Mouse (Mus musculus) layer of hippocampus, adult 2 months (tissue): ENCODE measurements at regions not wholly inside any gene's neighbourhood (a gene's known extent, or its start where the extent isn't known, plus 50 kb on each side); places are given as distances from the start of the nearest gene placed in this dataset.
"Not testable (repeated sequence)": the region's sequence is repeated elsewhere in the genome, so short reads cannot be mapped to it uniquely, and the experiment has no call there.

Experiments
- DNase-seq, 2 experiments: peaks; one replicate each; pipeline ENCODE4 v3.0.0; 2022; ENCODE audit warnings: low spot score in 2 of 2
- H3K27ac ChIP-seq: fragments of 200-600 bp; 2 replicates; pipeline ENCODE4 v1.8.1; 2022
- H3K4me3 ChIP-seq: fragments of 200-600 bp; 2 replicates; pipeline ENCODE4 v1.8.1; 2022; ENCODE audit warnings: mild to moderate bottlenecking
- CTCF ChIP-seq: fragments of 200-600 bp; conservative IDR thresholded peaks from 2 replicates; pipeline ENCODE4 v1.8.1; 2022; ENCODE audit warnings: antibody characterized with exemption, mild to moderate bottlenecking, moderate library complexity

GRCm38 (mm10) chr8:88857216-88857615 is 160.4 kb downstream of the Cyld start:
- no peak overlapping the region for H3K27ac ChIP-seq
- no peak for TF ChIP-seq CTCF

DNA sequence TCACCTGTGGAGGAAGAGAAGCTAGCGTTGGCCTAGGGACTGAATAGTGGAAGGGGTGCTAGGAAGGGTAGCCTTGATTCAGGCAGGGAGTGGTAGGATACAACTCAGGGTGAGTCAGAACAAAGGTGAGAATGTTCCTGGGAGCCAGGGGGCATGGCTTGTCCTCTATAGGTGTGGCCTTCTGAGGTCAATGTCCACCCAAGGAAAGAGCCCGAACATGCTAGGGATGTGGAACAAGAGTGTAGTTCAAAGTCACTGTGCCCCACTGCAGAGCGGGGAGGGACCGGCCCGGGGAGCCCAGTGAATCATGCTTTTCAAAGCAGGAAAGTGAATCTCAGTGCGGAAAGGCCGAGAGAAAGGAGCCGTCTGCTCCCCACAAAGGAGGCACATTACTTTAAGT is 156.4 kb downstream of the Cyld start:
- Histone ChIP-seq H3K4me3 (no peak overlapping the region), H3K27ac (no peak overlapping the region)
- TF ChIP-seq CTCF, result no peak
- DNase-seq, result no peak

More at GRCm38 (mm10) chr8:88857216-88857615, 160.4 kb downstream of the Cyld start:
- H3K4me3 ChIP-seq, result no peak overlapping the region
- no peak for DNase-seq

- no peak for TF ChIP-seq CTCF
Observed at GRCm38 (mm10) chr8:88845916-88846315, 149.1 kb downstream of the Cyld start.

DNA sequence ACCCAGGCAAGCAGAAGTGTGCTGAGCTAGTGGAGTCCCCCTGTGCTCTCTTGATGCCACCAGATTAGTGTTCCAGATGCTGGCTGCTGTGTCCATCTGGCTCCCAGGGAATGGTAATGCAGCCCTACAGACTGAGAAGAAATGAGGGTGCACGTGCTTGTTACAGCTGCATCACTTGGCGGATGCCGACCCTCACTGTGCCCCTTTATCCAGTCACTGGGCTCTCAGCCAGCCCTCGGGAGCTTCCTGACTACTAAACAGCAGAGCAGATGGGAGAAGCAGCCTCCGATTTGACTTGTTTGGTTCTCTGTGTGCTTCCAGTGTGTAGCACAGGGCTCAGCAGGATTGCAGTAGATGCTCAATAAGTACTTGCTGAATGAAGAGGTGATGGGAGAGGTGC is 147.5 kb downstream of the Cyld start:
- no peak for TF ChIP-seq CTCF
- peak; percentile 37 to 54 for DNase-seq

More at GRCm38 (mm10) chr8:88845916-88846315, 149.1 kb downstream of the Cyld start:
- DNase-seq, result no peak
- H3K27ac ChIP-seq, result no peak overlapping the region
- H3K4me3 ChIP-seq, result no peak overlapping the region

DNA sequence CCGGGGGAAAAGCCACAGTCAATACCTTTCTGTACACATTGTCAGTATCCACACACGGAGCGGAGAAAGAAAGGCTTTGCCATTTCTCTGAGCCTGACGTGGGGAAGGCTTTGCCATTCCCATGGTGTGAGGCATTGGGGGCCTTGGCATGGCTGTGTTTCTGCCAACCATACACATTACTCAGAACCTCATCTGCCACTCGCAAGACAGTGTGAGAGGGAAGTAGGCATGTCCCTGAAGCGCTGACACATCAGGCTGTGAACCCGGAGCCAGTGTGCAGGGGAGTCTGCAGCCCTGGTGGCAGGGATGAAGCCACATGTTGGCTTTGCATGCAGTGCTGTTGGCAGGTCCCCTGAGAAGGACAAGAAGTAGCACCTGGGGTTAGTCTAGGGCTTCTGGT is 145.6 kb downstream of the Cyld start:
- no peak for TF ChIP-seq CTCF
- DNase-seq, result no peak
- Histone ChIP-seq H3K4me3 (no peak overlapping the region), H3K27ac (no peak overlapping the region)

More for the DNA sequence above, 147.5 kb downstream of the Cyld start:
- Histone ChIP-seq H3K4me3 (no peak overlapping the region), H3K27ac (no peak overlapping the region)

DNA sequence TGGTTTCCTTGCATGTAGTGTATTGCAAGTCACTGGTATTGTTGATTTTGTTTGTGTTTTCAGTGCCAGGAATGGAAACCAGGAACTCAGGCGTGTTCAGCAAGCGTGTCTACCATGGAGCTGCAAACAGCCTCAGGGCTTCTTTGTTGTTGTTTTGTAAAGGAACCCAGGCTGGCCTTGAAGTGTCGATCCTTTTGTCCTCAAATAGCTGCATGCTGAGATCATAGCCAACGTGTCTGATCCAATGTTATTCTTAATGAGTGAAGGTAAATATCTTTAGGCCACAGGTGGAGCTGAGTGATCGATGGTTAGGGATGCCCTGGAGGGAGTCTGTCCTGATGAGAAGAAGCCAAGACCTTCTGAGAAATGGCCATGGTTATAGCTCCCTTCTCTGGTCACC is 143.3 kb downstream of the Cyld start:
- DNase-seq, result no peak
- H3K4me3 ChIP-seq, result no peak overlapping the region
- H3K27ac ChIP-seq, result no peak overlapping the region
- TF ChIP-seq CTCF, result no peak

GRCm38 (mm10) chr8:88835756-88836291 is 139.0 kb downstream of the Cyld start:
- no peak overlapping the region for H3K4me3 ChIP-seq
- no peak for DNase-seq
- peak; percentile 28; the same call in 1 of the 2 replicates for TF ChIP-seq CTCF
- H3K27ac ChIP-seq, result no peak overlapping the region

DNA sequence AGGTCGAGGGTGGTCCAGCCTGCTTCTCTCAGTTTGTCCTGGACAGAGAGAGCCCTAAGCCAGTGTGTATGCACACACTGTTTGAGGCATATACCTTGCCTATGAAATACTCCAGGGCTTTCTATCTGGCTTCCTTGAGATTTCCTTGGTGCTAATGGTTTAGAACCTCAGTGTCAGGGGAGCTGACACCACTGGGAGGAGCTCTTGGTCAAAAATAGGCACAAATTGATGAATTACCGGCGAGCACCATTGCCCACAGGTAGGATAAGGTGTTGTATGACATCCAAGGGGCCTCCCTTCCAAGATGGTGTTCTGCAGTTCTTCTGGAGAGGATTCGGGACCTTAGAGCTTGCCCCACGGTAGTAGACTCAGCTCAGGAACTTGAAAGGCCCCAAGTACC is 129.0 kb downstream of the Cyld start:
- H3K27ac ChIP-seq, result no peak overlapping the region
- no peak for DNase-seq
- TF ChIP-seq CTCF, result peak; percentile 65
- no peak overlapping the region for H3K4me3 ChIP-seq

GRCm38 (mm10) chr8:88823931-88824330 is 127.1 kb downstream of the Cyld start:
- H3K4me3 ChIP-seq, result no peak overlapping the region
- DNase-seq, result no peak
- H3K27ac ChIP-seq, result no peak overlapping the region
- no peak for TF ChIP-seq CTCF

- no peak overlapping the region for H3K27ac ChIP-seq
- TF ChIP-seq CTCF, result no peak
- no peak overlapping the region for H3K4me3 ChIP-seq
- no peak for DNase-seq
Observed at GRCm38 (mm10) chr8:88820275-88820850, 123.5 kb downstream of the Cyld start.

GRCm38 (mm10) chr8:88816461-88816860 is 119.6 kb downstream of the Cyld start:
- Histone ChIP-seq H3K4me3 (no peak overlapping the region), H3K27ac (no peak overlapping the region)
- no peak for TF ChIP-seq CTCF
- DNase-seq, result no peak

DNA sequence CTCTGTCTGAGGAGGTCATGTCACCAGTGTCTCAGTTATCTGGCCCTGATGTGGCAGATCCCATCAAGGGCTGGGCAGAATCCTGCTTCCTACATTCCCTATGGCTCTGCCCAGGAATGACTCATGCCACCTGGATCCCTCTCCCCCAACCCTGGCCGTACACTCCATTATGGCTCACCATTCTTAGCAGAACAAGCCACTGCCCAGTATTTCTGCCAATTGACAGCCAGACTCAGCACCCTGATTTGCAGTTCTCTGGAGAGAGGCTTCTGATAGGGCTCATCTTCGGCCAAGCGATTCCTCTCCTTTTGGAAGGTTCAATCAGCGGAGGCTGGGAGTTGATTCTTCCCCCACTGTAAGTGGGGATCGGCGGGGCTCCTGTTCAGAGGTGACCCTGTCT is 117.4 kb downstream of the Cyld start:
- no peak for TF ChIP-seq CTCF
- no peak for DNase-seq
- H3K27ac ChIP-seq, result no peak overlapping the region
- H3K4me3 ChIP-seq, result no peak overlapping the region

DNA sequence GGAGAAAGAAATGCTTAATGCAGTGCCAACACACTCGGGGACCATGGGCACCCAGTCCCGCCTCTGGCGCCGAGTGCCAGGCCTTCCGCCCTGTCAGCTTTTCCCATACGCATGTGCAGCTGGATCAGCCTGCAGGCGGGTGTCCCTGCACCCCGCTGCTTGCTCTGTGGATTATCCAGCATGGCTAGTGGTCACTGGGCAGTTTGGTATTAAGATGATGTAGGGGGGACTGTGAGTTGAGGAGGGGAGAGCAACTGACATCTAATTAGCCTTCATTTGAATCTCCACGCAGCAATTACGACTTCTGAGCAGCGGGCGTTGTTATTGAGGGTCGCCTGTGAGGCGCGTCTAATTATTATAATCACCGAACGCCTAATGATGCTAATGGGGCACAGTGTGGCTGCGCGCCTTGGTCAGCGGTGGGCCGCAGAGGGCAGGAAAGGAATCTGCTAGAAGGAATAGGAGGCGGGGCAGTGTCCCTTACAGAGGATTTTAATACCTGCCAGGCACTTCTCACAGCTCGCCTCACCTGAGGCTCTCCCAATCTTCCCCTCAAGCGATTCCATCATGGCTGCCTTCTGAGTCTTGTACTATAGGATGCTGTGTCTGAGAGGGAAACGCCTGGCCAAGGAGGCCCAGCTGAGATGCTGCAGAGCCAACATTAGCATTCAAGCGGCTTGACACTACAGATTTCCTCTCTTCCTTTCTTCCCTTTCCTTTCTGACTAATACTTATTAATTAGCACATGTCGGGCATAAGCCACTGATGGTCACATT is 116.3 kb downstream of the Cyld start:
- no peak for TF ChIP-seq CTCF
- Histone ChIP-seq H3K27ac (no peak overlapping the region), H3K4me3 (no peak overlapping the region)
- DNase-seq, result no peak

- H3K27ac ChIP-seq, H3K4me3 ChIP-seq, DNase-seq: not testable (repeated sequence)
Observed at GRCm38 (mm10) chr8:88806851-88807250, 110.0 kb downstream of the Cyld start.
